Mouse (Mus musculus): ENCODE results near the gene Galnt9.

Galnt9 gene

GRCm38 (mm10) chr5:110535964-110536363, 8.2 kb upstream of the Galnt9 start:
- no peak for DNase-seq (ENCODE audit: low read depth)

GRCm38 (mm10) chr5:110540947-110541346, 3.2 kb upstream of the Galnt9 start:
- no peak for DNase-seq (ENCODE audit: low read depth)

- DNase-seq (ENCODE audit: low read depth) = no peak
Observed at GRCm38 (mm10) chr5:110541456-110541855, 2.7 kb upstream of the Galnt9 start.

- DNase-seq (ENCODE audit: low read depth) = no peak
Observed at GRCm38 (mm10) chr5:110544691-110545069, 525 bp downstream of the Galnt9 start.

- no peak for DNase-seq (ENCODE audit: low read depth)
Observed at GRCm38 (mm10) chr5:110545311-110545710, 1.2 kb downstream of the Galnt9 start.

- DNase-seq (ENCODE audit: low read depth) = no peak
Observed at GRCm38 (mm10) chr5:110546136-110546535, 2.0 kb downstream of the Galnt9 start.

- no peak for DNase-seq (ENCODE audit: low read depth)
Observed at GRCm38 (mm10) chr5:110546726-110547406, 2.7 kb downstream of the Galnt9 start.

GRCm38 (mm10) chr5:110548446-110548845, 4.3 kb downstream of the Galnt9 start:
- no peak for DNase-seq (ENCODE audit: low read depth)

- DNase-seq (ENCODE audit: low read depth) = no peak
Observed at GRCm38 (mm10) chr5:110550189-110550588, 6.0 kb downstream of the Galnt9 start.

GRCm38 (mm10) chr5:110550841-110551240, 6.7 kb downstream of the Galnt9 start:
- peak; percentile 6 for DNase-seq (ENCODE audit: low read depth)

GRCm38 (mm10) chr5:110552005-110552404, 7.8 kb downstream of the Galnt9 start:
- DNase-seq (ENCODE audit: low read depth) = no peak

- no peak for DNase-seq (ENCODE audit: low read depth)
Observed at GRCm38 (mm10) chr5:110553315-110553714, 9.2 kb downstream of the Galnt9 start.

- no peak for DNase-seq (ENCODE audit: low read depth)
Observed at GRCm38 (mm10) chr5:110555198-110555597, 11.0 kb downstream of the Galnt9 start.

- peak; percentile 12 for DNase-seq (ENCODE audit: low read depth)
Observed at GRCm38 (mm10) chr5:110558368-110558767, 14.2 kb downstream of the Galnt9 start.

- DNase-seq (ENCODE audit: low read depth) = no peak
Observed at GRCm38 (mm10) chr5:110559679-110560078, 15.5 kb downstream of the Galnt9 start.

GRCm38 (mm10) chr5:110562741-110563326, 18.7 kb downstream of the Galnt9 start:
- DNase-seq (ENCODE audit: low read depth) = no peak

- peak; percentile 11 for DNase-seq (ENCODE audit: low read depth)
Observed at GRCm38 (mm10) chr5:110564986-110565644, 21.0 kb downstream of the Galnt9 start.

- DNase-seq (ENCODE audit: low read depth) = no peak
Observed at GRCm38 (mm10) chr5:110567547-110567946, 23.4 kb downstream of the Galnt9 start.

- no peak for DNase-seq (ENCODE audit: low read depth)
Observed at GRCm38 (mm10) chr5:110574888-110575287, 30.7 kb downstream of the Galnt9 start.

- no peak for DNase-seq (ENCODE audit: low read depth)
Observed at GRCm38 (mm10) chr5:110579296-110579695, 35.1 kb downstream of the Galnt9 start.

- DNase-seq (ENCODE audit: low read depth) = no peak
Observed at GRCm38 (mm10) chr5:110580569-110581239, 36.5 kb downstream of the Galnt9 start.

- peak; percentile 80 for DNase-seq (ENCODE audit: low read depth)
Observed at GRCm38 (mm10) chr5:110582647-110583538, 38.7 kb downstream of the Galnt9 start.
